Mouse (Mus musculus): ENCODE measurements at regions not wholly inside any gene's neighbourhood (a gene's known extent, or its start where the extent isn't known, plus 50 kb on each side); places are given as distances from the start of the nearest gene placed in this dataset.

GRCm38 (mm10) chr9:23911851-23912250 is 185.9 kb upstream of the Npsr1 start:
- H3K27me3 ChIP-seq (ENCODE audit: insufficient read depth, low read length) = no peaks in the 10 kb centered on the region
- H3K27ac ChIP-seq = no peak overlapping the region
- H3K36me3 ChIP-seq (ENCODE audit: insufficient read depth, low read length) = no peaks in the 10 kb centered on the region
- no peak overlapping the region for H3K4me3 ChIP-seq (replicated peaks; ENCODE audit: low read depth, low read length)
- no peak overlapping the region for H3K9ac ChIP-seq (ENCODE audit: low read depth, low read length)
- no peak for TF ChIP-seq CTCF (IDR thresholded peaks at IDR 0.05; ENCODE audit: low read depth)
- no peak overlapping the region for H3K4me2 ChIP-seq (ENCODE audit: low read length)
- 86% methylated on average over 1 of the region's 1 CpGs for WGBS
- no peaks in the 10 kb centered on the region for H3K9me3 ChIP-seq (replicated peaks; ENCODE audit: low read length)
- DNase-seq (ENCODE audit: low spot score) (no peak), ATAC-seq (replicated peaks; ENCODE audit: low FRiP score, low read depth) (no peak)
- no peaks in the 10 kb centered on the region for H3K4me1 ChIP-seq (replicated peaks; ENCODE audit: insufficient read depth, low read length)

- H3K4me2 ChIP-seq (ENCODE audit: low read length) = no peak overlapping the region
- H3K27ac ChIP-seq = no peak overlapping the region
- H3K27me3 ChIP-seq (ENCODE audit: insufficient read depth, low read length) = no peaks in the 10 kb centered on the region
- H3K9me3 ChIP-seq (replicated peaks; ENCODE audit: low read length) = no peaks in the 10 kb centered on the region
- no peak overlapping the region for H3K9ac ChIP-seq (ENCODE audit: low read depth, low read length)
- no peak for DNase-seq (ENCODE audit: low spot score)
- no peaks in the 10 kb centered on the region for H3K4me1 ChIP-seq (replicated peaks; ENCODE audit: insufficient read depth, low read length)
- no peak for TF ChIP-seq CTCF (IDR thresholded peaks at IDR 0.05; ENCODE audit: low read depth)
- no peak overlapping the region for H3K4me3 ChIP-seq (replicated peaks; ENCODE audit: low read depth, low read length)
- ATAC-seq (replicated peaks; ENCODE audit: low FRiP score, low read depth) = no peak
- no peaks in the 10 kb centered on the region for H3K36me3 ChIP-seq (ENCODE audit: insufficient read depth, low read length)
- 92% methylated on average over 5 of the region's 5 CpGs for WGBS
Measured at GRCm38 (mm10) chr9:23917345-23917744, 180.5 kb upstream of the Npsr1 start.

GRCm38 (mm10) chr9:23919191-23919904 is 178.4 kb upstream of the Npsr1 start:
- 78% methylated on average over 3 of the region's 3 CpGs for WGBS
- TF ChIP-seq CTCF (IDR thresholded peaks at IDR 0.05; ENCODE audit: low read depth) = no peak
- ATAC-seq (replicated peaks; ENCODE audit: low FRiP score, low read depth) = no peak

GRCm38 (mm10) chr9:23932185-23932584 is 165.6 kb upstream of the Npsr1 start:
- no peak overlapping the region for H3K27ac ChIP-seq
- ATAC-seq (replicated peaks; ENCODE audit: low FRiP score, low read depth) (no peak), DNase-seq (ENCODE audit: low spot score) (no peak)
- H3K9ac ChIP-seq (ENCODE audit: low read depth, low read length) = no peak overlapping the region
- TF ChIP-seq CTCF (IDR thresholded peaks at IDR 0.05; ENCODE audit: low read depth) = no peak
- no peaks in the 10 kb centered on the region for H3K9me3 ChIP-seq (replicated peaks; ENCODE audit: low read length)
- no peaks in the 10 kb centered on the region for H3K4me1 ChIP-seq (replicated peaks; ENCODE audit: insufficient read depth, low read length)
- H3K4me3 ChIP-seq (replicated peaks; ENCODE audit: low read depth, low read length) = no peak overlapping the region
- no peak overlapping the region for H3K4me2 ChIP-seq (ENCODE audit: low read length)
- no peaks in the 10 kb centered on the region for H3K36me3 ChIP-seq (ENCODE audit: insufficient read depth, low read length)
- H3K27me3 ChIP-seq (ENCODE audit: insufficient read depth, low read length) = no peaks in the 10 kb centered on the region

More at GRCm38 (mm10) chr9:23919191-23919904, 178.4 kb upstream of the Npsr1 start:
- H3K9ac ChIP-seq (ENCODE audit: low read depth, low read length) = no peak overlapping the region
- no peak overlapping the region for H3K27ac ChIP-seq
- no peak overlapping the region for H3K4me3 ChIP-seq (replicated peaks; ENCODE audit: low read depth, low read length)
- H3K4me2 ChIP-seq (ENCODE audit: low read length) = no peak overlapping the region
- no peaks in the 10 kb centered on the region for H3K4me1 ChIP-seq (replicated peaks; ENCODE audit: insufficient read depth, low read length)
- no peaks in the 10 kb centered on the region for H3K36me3 ChIP-seq (ENCODE audit: insufficient read depth, low read length)
- H3K9me3 ChIP-seq (replicated peaks; ENCODE audit: low read length) = no peaks in the 10 kb centered on the region
- H3K27me3 ChIP-seq (ENCODE audit: insufficient read depth, low read length) = no peaks in the 10 kb centered on the region
- peak; percentile 28 for DNase-seq (ENCODE audit: low spot score)

GRCm38 (mm10) chr9:23934282-23934681 is 163.5 kb upstream of the Npsr1 start:
- no peak for TF ChIP-seq CTCF (IDR thresholded peaks at IDR 0.05; ENCODE audit: low read depth)
- no peak overlapping the region for H3K27ac ChIP-seq
- ATAC-seq (replicated peaks; ENCODE audit: low FRiP score, low read depth) (no peak), DNase-seq (ENCODE audit: low spot score) (no peak)
- no peaks in the 10 kb centered on the region for H3K36me3 ChIP-seq (ENCODE audit: insufficient read depth, low read length)
- no peaks in the 10 kb centered on the region for H3K9me3 ChIP-seq (replicated peaks; ENCODE audit: low read length)
- H3K4me1 ChIP-seq (replicated peaks; ENCODE audit: insufficient read depth, low read length) = no peaks in the 10 kb centered on the region
- H3K27me3 ChIP-seq (ENCODE audit: insufficient read depth, low read length) = no peaks in the 10 kb centered on the region
- no peak overlapping the region for H3K4me3 ChIP-seq (replicated peaks; ENCODE audit: low read depth, low read length)
- 90% methylated on average over 3 of the region's 3 CpGs for WGBS
- no peak overlapping the region for H3K4me2 ChIP-seq (ENCODE audit: low read length)
- no peak overlapping the region for H3K9ac ChIP-seq (ENCODE audit: low read depth, low read length)

GRCm38 (mm10) chr9:23952543-23952942 is 145.3 kb upstream of the Npsr1 start:
- TF ChIP-seq CTCF (IDR thresholded peaks at IDR 0.05; ENCODE audit: low read depth) = no peak
- no peak overlapping the region for H3K4me2 ChIP-seq (ENCODE audit: low read length)
- no peaks in the 10 kb centered on the region for H3K27me3 ChIP-seq (ENCODE audit: insufficient read depth, low read length)
- H3K9ac ChIP-seq (ENCODE audit: low read depth, low read length) = no peak overlapping the region
- H3K36me3 ChIP-seq (ENCODE audit: insufficient read depth, low read length) = no peaks in the 10 kb centered on the region
- no peak overlapping the region for H3K4me3 ChIP-seq (replicated peaks; ENCODE audit: low read depth, low read length)
- H3K9me3 ChIP-seq (replicated peaks; ENCODE audit: low read length) = no peaks in the 10 kb centered on the region
- ATAC-seq (replicated peaks; ENCODE audit: low FRiP score, low read depth) = no peak
- no peak for DNase-seq (ENCODE audit: low spot score)
- 88% methylated on average over 2 of the region's 2 CpGs for WGBS
- H3K27ac ChIP-seq = no peak overlapping the region
- no peaks in the 10 kb centered on the region for H3K4me1 ChIP-seq (replicated peaks; ENCODE audit: insufficient read depth, low read length)

GRCm38 (mm10) chr9:23956593-23956992 is 141.2 kb upstream of the Npsr1 start:
- Histone ChIP-seq H3K27me3 (ENCODE audit: insufficient read depth, low read length) (no peaks in the 10 kb centered on the region), H3K4me3 (replicated peaks; ENCODE audit: low read depth, low read length) (no peak overlapping the region), H3K27ac (no peak overlapping the region), H3K4me1 (replicated peaks; ENCODE audit: insufficient read depth, low read length) (no peaks in the 10 kb centered on the region), H3K9me3 (replicated peaks; ENCODE audit: low read length) (no peaks in the 10 kb centered on the region), H3K4me2 (ENCODE audit: low read length) (no peak overlapping the region), H3K9ac (ENCODE audit: low read depth, low read length) (no peak overlapping the region), H3K36me3 (ENCODE audit: insufficient read depth, low read length) (no peaks in the 10 kb centered on the region)
- no peak for TF ChIP-seq CTCF (IDR thresholded peaks at IDR 0.05; ENCODE audit: low read depth)
- ATAC-seq (replicated peaks; ENCODE audit: low FRiP score, low read depth) = no peak
- DNase-seq (ENCODE audit: low spot score) = peak; percentile 37
